Comparison of ENCODE assay signal across 22 mouse cellular contexts in genomic region chr14:99018691-99019090, GRCm38 (mm10). TPM values are rescaled to one million over a fixed set of nuclear protein-coding genes. Genes with fewer than 3 reads are reported as not detected.
DNase-seq lines count a peak whose midpoint lies in the region; ATAC-seq and TF ChIP-seq lines count a peak whose summit lies in the region.
"Had no signal": no experiment of that assay in that cellular context is flagged by ENCODE, and none has a peak within 500 bp of the region (broad histone marks: within the 10 kb centered on the region; RNA-seq: fewer than 3 reads in every experiment).

No protein-coding gene starts in this region.

- H3K4me1 ChIP-seq in heart, embryonic 10.5 days: peaks cover 32% of the 10 kb centered on the region
- peaks cover 4 to 28% of the 10 kb centered on the region in 2 experiments for H3K4me1 ChIP-seq in heart, embryonic 14.5 days (ENCODE audit: control insufficient read depth in 2 of 2, insufficient read depth in 2 of 2, low read length in 2 of 2)
- H3K4me1 ChIP-seq in intestine, embryonic 14.5 days (replicated peaks; ENCODE audit: control insufficient read depth, insufficient read depth, low read length): no peaks in the 10 kb centered on the region
- no peaks in the 10 kb centered on the region for H3K4me1 ChIP-seq in intestine, postnatal 0 days (replicated peaks; ENCODE audit: control insufficient read depth, insufficient read depth, low read length)
- H3K4me1 ChIP-seq in lung, embryonic 14.5 days (ENCODE audit: insufficient read depth): no peaks in the 10 kb centered on the region
- H3K4me1 ChIP-seq: embryonic facial prominence, embryonic 15.5 days; forebrain, embryonic 10.5 days; hindbrain, embryonic 12.5 days had no signal

- 21% methylated on average over 7 of the region's 7 CpGs for WGBS in heart, embryonic 10.5 days
- WGBS in heart, embryonic 14.5 days: 8% methylated on average over 7 of the region's 7 CpGs
- WGBS in intestine, embryonic 14.5 days: 50% methylated on average over 7 of the region's 7 CpGs
- WGBS in intestine, postnatal 0 days: 64% methylated on average over 7 of the region's 7 CpGs
- 67% methylated on average over 7 of the region's 7 CpGs for WGBS in lung, embryonic 14.5 days

- peak; percentile 45 for ATAC-seq in heart, embryonic 14.5 days (ENCODE audit: insufficient number of reproducible peaks, insufficient read depth, low FRiP score, low read depth)
- no peak for ATAC-seq in intestine, embryonic 14.5 days (replicated peaks; ENCODE audit: low FRiP score, low TSS enrichment, low read depth)
- no peak for ATAC-seq in intestine, postnatal 0 days
- 0 out of 2 replicates have a peak, but pooled peaks have one; percentile 41 for ATAC-seq in lung, embryonic 14.5 days (ENCODE audit: insufficient read depth)
- ATAC-seq: forebrain, embryonic 14.5 days; hindbrain, embryonic 16.5 days; inflammation-experienced regulatory T-cells, adult 6 months had no signal

- peak overlapping the region; percentile 29; the same call in 1 of the 2 replicates for H3K4me3 ChIP-seq in heart, embryonic 10.5 days
- H3K4me3 ChIP-seq in heart, embryonic 14.5 days (ENCODE audit: control insufficient read depth in 1 of 2, insufficient read depth in 1 of 2, low read depth in 1 of 2, low read length in 2 of 2): peak overlapping the region in 1 of 2 experiments; percentile 3; a peak in 1 of 4 replicates
- H3K4me3 ChIP-seq in intestine, embryonic 14.5 days (ENCODE audit: low read depth, low read length): no peak overlapping the region
- no peak overlapping the region for H3K4me3 ChIP-seq in intestine, postnatal 0 days (ENCODE audit: low read depth, low read length)
- no peak overlapping the region for H3K4me3 ChIP-seq in lung, embryonic 14.5 days (ENCODE audit: low read depth, low read length)
- H3K4me3 ChIP-seq: embryonic facial prominence, embryonic 15.5 days; erythroblast, embryonic 14.5 days; forebrain, embryonic 10.5 days; gastrocnemius, adult 2 months; hindbrain, embryonic 12.5 days had no signal

- H3K27me3 ChIP-seq in heart, embryonic 10.5 days (ENCODE audit: insufficient read depth, poor library complexity, severe bottlenecking): no peaks in the 10 kb centered on the region
- H3K27me3 ChIP-seq in heart, embryonic 14.5 days (ENCODE audit: control insufficient read depth, insufficient read depth, low read length): no peaks in the 10 kb centered on the region
- H3K27me3 ChIP-seq in intestine, embryonic 14.5 days (replicated peaks; ENCODE audit: control insufficient read depth, insufficient read depth, low read length): no peaks in the 10 kb centered on the region
- H3K27me3 ChIP-seq in intestine, postnatal 0 days (replicated peaks; ENCODE audit: control insufficient read depth, insufficient read depth, low read length): no peaks in the 10 kb centered on the region
- H3K27me3 ChIP-seq in lung, embryonic 14.5 days (ENCODE audit: insufficient read depth, low read length): no peaks in the 10 kb centered on the region
- H3K27me3 ChIP-seq: embryonic facial prominence, embryonic 15.5 days; hindbrain, embryonic 12.5 days had no signal

- no peaks in the 10 kb centered on the region for H3K36me3 ChIP-seq in heart, embryonic 10.5 days
- no peaks in the 10 kb centered on the region for H3K36me3 ChIP-seq in heart, embryonic 14.5 days (ENCODE audit: control insufficient read depth, insufficient read depth, low read length)
- no peaks in the 10 kb centered on the region for H3K36me3 ChIP-seq in intestine, embryonic 14.5 days (ENCODE audit: control insufficient read depth, insufficient read depth, low read length)
- H3K36me3 ChIP-seq in intestine, postnatal 0 days (ENCODE audit: control insufficient read depth, insufficient read depth): no peaks in the 10 kb centered on the region
- H3K36me3 ChIP-seq in lung, embryonic 14.5 days (ENCODE audit: insufficient read depth): no peaks in the 10 kb centered on the region
- H3K36me3 ChIP-seq: embryonic facial prominence, embryonic 15.5 days; forebrain, embryonic 10.5 days; hindbrain, embryonic 12.5 days had no signal

- H3K9ac ChIP-seq in heart, embryonic 14.5 days (ENCODE audit: low read length): no peak overlapping the region
- H3K9ac ChIP-seq in intestine, embryonic 14.5 days (ENCODE audit: low read length): no peak overlapping the region
- H3K9ac ChIP-seq in intestine, postnatal 0 days (ENCODE audit: low read depth, low read length): no peak overlapping the region
- H3K9ac ChIP-seq in lung, embryonic 14.5 days: no peak overlapping the region
- H3K9ac ChIP-seq: embryonic facial prominence, embryonic 15.5 days; hindbrain, embryonic 12.5 days had no signal

- H3K4me2 ChIP-seq in heart, embryonic 14.5 days (ENCODE audit: low read length): peak overlapping the region; percentile 57
- peak overlapping the region; percentile 0; the same call in 1 of the 2 replicates for H3K4me2 ChIP-seq in intestine, embryonic 14.5 days (ENCODE audit: low read length)
- no peak overlapping the region for H3K4me2 ChIP-seq in intestine, postnatal 0 days (replicated peaks; ENCODE audit: low read depth)
- no peak overlapping the region for H3K4me2 ChIP-seq in lung, embryonic 14.5 days
- H3K4me2 ChIP-seq: embryonic facial prominence, embryonic 15.5 days; hindbrain, embryonic 12.5 days had no signal

- intact Hi-C loops in heart, postnatal 10 days (cut with DNase I): loop anchor here (2.0 kb wide), 1 partner anchor 836 kb away; no protein-coding TSS in a partner anchor
- intact Hi-C loops in heart, postnatal 25 days (cut with DNase I): no loop called here

- no peak for DNase-seq in heart, embryonic 10.5 days (ENCODE audit: low spot score)
- DNase-seq in heart, postnatal 10 days: no peak
- no peak for DNase-seq in heart, postnatal 25 days (ENCODE audit: low spot score)
- peak; percentile 27 for DNase-seq in intestine, embryonic 14.5 days (ENCODE audit: low spot score)
- no peak for DNase-seq in lung, embryonic 14.5 days
- DNase-seq in lung, postnatal 10 days: no peak
- DNase-seq: adrenal gland, postnatal 10 days; cerebellum, adult 11 months; cerebellum, adult 8-10 months; cerebellum, postnatal 14 days; gastrocnemius, adult 2 months; gastrocnemius, postnatal 25 days; kidney, adult 8-10 months had no signal

- no peak for TF ChIP-seq CTCF in intestine, postnatal 0 days (IDR thresholded peaks at IDR 0.05; ENCODE audit: low read depth)
- TF ChIP-seq CTCF in lung, embryonic 14.5 days (IDR thresholded peaks at IDR 0.05; ENCODE audit: low read depth): no peak

- peak overlapping the region; percentile 71 for H3K27ac ChIP-seq in heart, embryonic 10.5 days
- peak overlapping the region; percentile 69 to 73 for H3K27ac ChIP-seq in heart, embryonic 14.5 days (replicated peaks in 1 of 2; ENCODE audit: control insufficient read depth in 1 of 2, insufficient read depth in 1 of 2, low read depth in 2 of 2, low read length in 2 of 2)
- H3K27ac ChIP-seq in intestine, embryonic 14.5 days (ENCODE audit: low read depth): no peak overlapping the region
- no peak overlapping the region for H3K27ac ChIP-seq in intestine, postnatal 0 days (ENCODE audit: low read depth, low read length)
- H3K27ac ChIP-seq in lung, embryonic 14.5 days (ENCODE audit: low read depth): no peak overlapping the region
- H3K27ac ChIP-seq: embryonic facial prominence, embryonic 15.5 days; forebrain, embryonic 10.5 days; gastrocnemius, adult 2 months; hindbrain, embryonic 12.5 days had no signal

- H3K9me3 ChIP-seq in heart, embryonic 10.5 days: no peaks in the 10 kb centered on the region
- H3K9me3 ChIP-seq in heart, embryonic 14.5 days (ENCODE audit: control insufficient read depth, low read length): no peaks in the 10 kb centered on the region
- no peaks in the 10 kb centered on the region for H3K9me3 ChIP-seq in intestine, embryonic 14.5 days (ENCODE audit: control insufficient read depth, low read length)
- H3K9me3 ChIP-seq in intestine, postnatal 0 days (ENCODE audit: control insufficient read depth): no peaks in the 10 kb centered on the region
- H3K9me3 ChIP-seq in lung, embryonic 14.5 days (ENCODE audit: low read depth, low read length): no peaks in the 10 kb centered on the region
- H3K9me3 ChIP-seq: embryonic facial prominence, embryonic 15.5 days; forebrain, embryonic 10.5 days; hindbrain, embryonic 12.5 days had no signal

RNA-seq across cellular contexts. Expression of gene Rpl36a-ps1, which starts 24.6 kb away (rescaled TPM):
- 0.46 and 1.5 TPM in 2 replicates for polyA plus RNA-seq in heart, embryonic 10.5 days (2016; fragmentation: Nextera tagmentation; extraction: Ambion mirVana)
- 1 to 10 TPM; 4.8 to 6.3 TPM for total RNA-seq in heart, postnatal 10 days (2021)
- polyA plus RNA-seq in heart, embryonic 14.5 days (2014; fragmentation: Nextera tagmentation; extraction: Ambion mirVana): 1.3 and 1.6 TPM in 2 replicates
- 1 to 10 TPM; 1.6 to 1.7 TPM for total RNA-seq in heart, postnatal 25 days (2021)
- polyA plus RNA-seq in intestine, embryonic 14.5 days (2014; fragmentation: Nextera tagmentation; extraction: Ambion mirVana): 2.6 TPM in 1 of 2 replicates, not detected in the other
- 3.4 and 4.4 TPM in 2 replicates for polyA plus RNA-seq in intestine, postnatal 0 days (2015; fragmentation: Nextera tagmentation; extraction: Ambion mirVana)
- 2.0 and 2.1 TPM in 2 replicates for polyA plus RNA-seq in lung, embryonic 14.5 days (2014; fragmentation: Nextera tagmentation; extraction: Ambion mirVana)
- polyA plus RNA-seq: hindbrain, embryonic 12.5 days had no signal

RNA-seq across cellular contexts. Expression of gene Mzt1, which starts 27.2 kb away (rescaled TPM):
- 92.2 and 95.7 TPM in 2 replicates for polyA plus RNA-seq in heart, embryonic 10.5 days (2016; fragmentation: Nextera tagmentation; extraction: Ambion mirVana)
- total RNA-seq in heart, postnatal 10 days (2021): 10 to 100 TPM; 35.6 to 44.1 TPM
- polyA plus RNA-seq in heart, embryonic 14.5 days (2014; fragmentation: Nextera tagmentation; extraction: Ambion mirVana): 93.8 and 94.1 TPM in 2 replicates
- total RNA-seq in heart, postnatal 25 days (2021): 10 to 100 TPM; 33.0 to 33.6 TPM
- 53.1 and 64.1 TPM in 2 replicates for polyA plus RNA-seq in intestine, embryonic 14.5 days (2014; fragmentation: Nextera tagmentation; extraction: Ambion mirVana)
- 46.2 and 46.9 TPM in 2 replicates for polyA plus RNA-seq in intestine, postnatal 0 days (2015; fragmentation: Nextera tagmentation; extraction: Ambion mirVana)
- 68.9 and 71.4 TPM in 2 replicates for polyA plus RNA-seq in lung, embryonic 14.5 days (2014; fragmentation: Nextera tagmentation; extraction: Ambion mirVana)

RNA-seq across cellular contexts. Expression of gene Bora, which starts 27.3 kb away (rescaled TPM):
- 58.1 and 65.2 TPM in 2 replicates for polyA plus RNA-seq in heart, embryonic 10.5 days (2016; fragmentation: Nextera tagmentation; extraction: Ambion mirVana)
- total RNA-seq in heart, postnatal 10 days (2021): 1 to 10 TPM; 5.3 to 7.1 TPM
- polyA plus RNA-seq in heart, embryonic 14.5 days (2014; fragmentation: Nextera tagmentation; extraction: Ambion mirVana): 37.5 and 38.9 TPM in 2 replicates
- 1 to 10 TPM in 1 of 2 experiments, under 1 TPM in 1; 0.83 to 1.1 TPM for total RNA-seq in heart, postnatal 25 days (2021)
- polyA plus RNA-seq in intestine, embryonic 14.5 days (2014; fragmentation: Nextera tagmentation; extraction: Ambion mirVana): 69.4 and 76.9 TPM in 2 replicates
- polyA plus RNA-seq in intestine, postnatal 0 days (2015; fragmentation: Nextera tagmentation; extraction: Ambion mirVana): 21.9 and 22.1 TPM in 2 replicates
- polyA plus RNA-seq in lung, embryonic 14.5 days (2014; fragmentation: Nextera tagmentation; extraction: Ambion mirVana): 79.1 and 93.3 TPM in 2 replicates

Comparison
In these comparisons a context has a peak if more than half of its experiments do, and no peak if none do; other contexts are left out.
1. H3K4me2 ChIP-seq: peak in heart, embryonic 14.5 days (single experiment) and intestine, embryonic 14.5 days (single experiment); none in intestine, postnatal 0 days (single experiment) and lung, embryonic 14.5 days (single experiment).
2. H3K27ac ChIP-seq: peak in heart, embryonic 10.5 days (single experiment) and heart, embryonic 14.5 days (2 of 2); none in intestine, embryonic 14.5 days (single experiment), intestine, postnatal 0 days (single experiment) and lung, embryonic 14.5 days (single experiment).
3. ATAC-seq: peak in heart, embryonic 14.5 days (single experiment) and lung, embryonic 14.5 days (single experiment); none in intestine, embryonic 14.5 days (single experiment) and intestine, postnatal 0 days (single experiment).